Mouse (Mus musculus): ENCODE measurements around the gene Tmem115.
"Not testable (repeated sequence)": the region's sequence is repeated elsewhere in the genome, so short reads cannot be mapped to it uniquely, and the experiment has no call there.

Tmem115 gene

GRCm38 (mm10) chr9:107550491-107551116, 16.9 kb downstream of the Tmem115 start:
- DNase-seq (ENCODE audit: low spot score): no peak

GRCm38 (mm10) chr9:107551117-107551889, 17.6 kb downstream of the Tmem115 start, which contains the start of gene Rassf1:
Rassf1 (plus strand) TSS chr9:107551555.
- peak; percentile 91 for DNase-seq (ENCODE audit: low spot score)

GRCm38 (mm10) chr9:107551890-107552355, 18.2 kb downstream of the Tmem115 start:
- no peak for DNase-seq (ENCODE audit: low spot score)

GRCm38 (mm10) chr9:107552690-107553393, 19.1 kb downstream of the Tmem115 start:
- DNase-seq (ENCODE audit: low spot score): no peak

- DNase-seq (ENCODE audit: low spot score): peak; percentile 41
Observed at GRCm38 (mm10) chr9:107553541-107554318, 20.0 kb downstream of the Tmem115 start.

- peak; percentile 98 for DNase-seq (ENCODE audit: low spot score)
Observed at GRCm38 (mm10) chr9:107554319-107554825, 20.6 kb downstream of the Tmem115 start.

GRCm38 (mm10) chr9:107555031-107555457, 21.3 kb downstream of the Tmem115 start:
- no peak for DNase-seq (ENCODE audit: low spot score)

- DNase-seq (ENCODE audit: low spot score): no peak
Observed at GRCm38 (mm10) chr9:107555701-107556100, 22.0 kb downstream of the Tmem115 start.

GRCm38 (mm10) chr9:107556346-107556745, 22.6 kb downstream of the Tmem115 start:
- no peak for DNase-seq (ENCODE audit: low spot score)

GRCm38 (mm10) chr9:107563029-107563581, 29.4 kb downstream of the Tmem115 start, which contains the start of gene Tusc2:
Tusc2 (plus strand) TSS chr9:107563255.
- peak; percentile 92 for DNase-seq (ENCODE audit: low spot score)

- DNase-seq (ENCODE audit: low spot score): not testable (repeated sequence)
Observed at GRCm38 (mm10) chr9:107565556-107565955, 31.8 kb downstream of the Tmem115 start.

- peak; percentile 53 for DNase-seq (ENCODE audit: low spot score)
Observed at GRCm38 (mm10) chr9:107566041-107566709, 32.4 kb downstream of the Tmem115 start.

- no peak for DNase-seq (ENCODE audit: low spot score)
Observed at GRCm38 (mm10) chr9:107566855-107567254, 33.1 kb downstream of the Tmem115 start.

GRCm38 (mm10) chr9:107567702-107568319, 34.1 kb downstream of the Tmem115 start, which contains the start of gene Hyal2:
Hyal2 (plus strand) TSS chr9:107567945.
- no peak for DNase-seq (ENCODE audit: low spot score)

GRCm38 (mm10) chr9:107568331-107569261, 34.9 kb downstream of the Tmem115 start:
- peak; percentile 72 for DNase-seq (ENCODE audit: low spot score)

GRCm38 (mm10) chr9:107569270-107569669, 35.5 kb downstream of the Tmem115 start:
- DNase-seq (ENCODE audit: low spot score): no peak

GRCm38 (mm10) chr9:107570016-107570415, 36.3 kb downstream of the Tmem115 start:
- DNase-seq (ENCODE audit: low spot score): no peak

- no peak for DNase-seq (ENCODE audit: low spot score)
Observed at GRCm38 (mm10) chr9:107570845-107571244, 37.1 kb downstream of the Tmem115 start.

Data from T-cell, adult 2 months (primary cell).